In the genomic region with DNA sequence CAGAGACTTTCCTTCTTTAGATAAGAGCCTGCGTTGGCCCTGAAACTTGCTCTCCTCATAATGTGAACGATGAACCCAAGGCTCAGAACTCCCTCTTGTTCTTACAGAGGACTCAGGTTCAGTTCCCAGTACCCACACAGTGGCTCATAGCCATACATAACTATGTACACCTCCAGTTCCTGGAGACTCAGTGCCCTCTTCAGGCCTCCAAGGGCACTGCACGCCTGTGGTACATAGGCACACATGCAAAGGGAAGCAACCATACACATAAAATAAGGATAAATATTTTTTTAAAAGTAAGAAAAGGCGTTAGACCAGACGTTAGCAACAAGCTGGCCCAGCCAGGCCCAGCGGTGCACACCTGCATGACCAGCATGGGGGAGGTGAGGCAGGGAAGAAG, we compare ENCODE assay signal across 20 mouse cellular contexts. TPM values are rescaled to one million over a fixed set of nuclear protein-coding genes. Genes with fewer than 3 reads are reported as not detected.
A peak's percentile ranks its signal among the peaks of the same experiment; 100 is the strongest.
DNase-seq lines count a peak whose midpoint lies in the region; ATAC-seq and TF ChIP-seq lines count a peak whose summit lies in the region.
"Had no signal": no experiment of that assay in that cellular context is flagged by ENCODE, and none has a peak within 500 bp of the region (broad histone marks: within the 10 kb centered on the region; RNA-seq: fewer than 3 reads in every experiment).

No protein-coding gene starts in this region.

- TF ChIP-seq EP300 in liver, postnatal 0 days (IDR thresholded peaks at IDR 0.05; ENCODE audit: low read depth), result no peak

- TF ChIP-seq CTCF in intestine, postnatal 0 days (IDR thresholded peaks at IDR 0.05; ENCODE audit: low read depth), result peak; percentile 43
- TF ChIP-seq CTCF in midbrain, postnatal 0 days (IDR thresholded peaks at IDR 0.05), result peak; percentile 45
- peak; percentile 58 for TF ChIP-seq CTCF in liver, postnatal 0 days (IDR thresholded peaks at IDR 0.05; ENCODE audit: low read depth)

- DNase-seq in midbrain, postnatal 0 days (ENCODE audit: low spot score), result no peak
- peak; percentile 39 for DNase-seq in ES-CJ7 (ENCODE audit: low read depth, low spot score)
- no peak for DNase-seq in liver, postnatal 0 days
- no peak for DNase-seq in cerebellum, adult 9-10 months
- DNase-seq in spleen, postnatal 4 days (ENCODE audit: low spot score in 2 of 2), result no peak
- DNase-seq: cerebellum, adult 11 months; gastrocnemius, postnatal 10 days; heart, postnatal 4 days; lung, postnatal 14 days; spleen, adult 18-20 months had no signal

- no peak overlapping the region for H3K9ac ChIP-seq in intestine, postnatal 0 days (ENCODE audit: low read depth, low read length)
- H3K9ac ChIP-seq in intestine, embryonic 15.5 days, result no peak overlapping the region
- H3K9ac ChIP-seq in midbrain, postnatal 0 days (replicated peaks; ENCODE audit: low read length, poor library complexity, severe bottlenecking), result no peak overlapping the region
- no peak overlapping the region for H3K9ac ChIP-seq in midbrain, embryonic 15.5 days
- H3K9ac ChIP-seq in liver, postnatal 0 days (replicated peaks), result no peak overlapping the region
- H3K9ac ChIP-seq: forebrain, embryonic 15.5 days; limb, embryonic 12.5 days; midbrain, embryonic 13.5 days had no signal

- peaks cover 34% of the 10 kb centered on the region for H3K36me3 ChIP-seq in intestine, postnatal 0 days (ENCODE audit: control insufficient read depth, insufficient read depth)
- peaks cover 12% of the 10 kb centered on the region for H3K36me3 ChIP-seq in intestine, embryonic 15.5 days
- peaks cover 35% of the 10 kb centered on the region for H3K36me3 ChIP-seq in midbrain, postnatal 0 days (ENCODE audit: insufficient read depth, low read length)
- peaks cover 11% of the 10 kb centered on the region; the same call in 1 of the 2 replicates for H3K36me3 ChIP-seq in midbrain, embryonic 15.5 days (replicated peaks)
- peaks cover 46% of the 10 kb centered on the region for H3K36me3 ChIP-seq in liver, postnatal 0 days (replicated peaks; ENCODE audit: insufficient read depth, low read length)

- H3K4me1 ChIP-seq in intestine, postnatal 0 days (replicated peaks; ENCODE audit: control insufficient read depth, insufficient read depth, low read length), result no peaks in the 10 kb centered on the region
- no peaks in the 10 kb centered on the region; the same call in 1 of the 2 replicates for H3K4me1 ChIP-seq in intestine, embryonic 15.5 days (replicated peaks)
- H3K4me1 ChIP-seq in midbrain, postnatal 0 days (ENCODE audit: insufficient read depth, low read length), result no peaks in the 10 kb centered on the region
- H3K4me1 ChIP-seq in midbrain, embryonic 15.5 days, result no peaks in the 10 kb centered on the region
- H3K4me1 ChIP-seq in liver, postnatal 0 days (ENCODE audit: insufficient read depth), result no peaks in the 10 kb centered on the region
- H3K4me1 ChIP-seq: forebrain, embryonic 15.5 days; limb, embryonic 12.5 days; midbrain, embryonic 13.5 days had no signal

- H3K27me3 ChIP-seq in intestine, postnatal 0 days (replicated peaks; ENCODE audit: control insufficient read depth, insufficient read depth, low read length), result no peaks in the 10 kb centered on the region
- no peaks in the 10 kb centered on the region for H3K27me3 ChIP-seq in intestine, embryonic 15.5 days (replicated peaks)
- no peaks in the 10 kb centered on the region for H3K27me3 ChIP-seq in midbrain, postnatal 0 days (ENCODE audit: insufficient read depth, low read length)
- no peaks in the 10 kb centered on the region for H3K27me3 ChIP-seq in midbrain, embryonic 15.5 days (replicated peaks)
- H3K27me3 ChIP-seq in liver, postnatal 0 days (ENCODE audit: insufficient read depth, low read length), result no peaks in the 10 kb centered on the region
- H3K27me3 ChIP-seq: forebrain, embryonic 15.5 days; limb, embryonic 12.5 days; midbrain, embryonic 13.5 days had no signal

- ATAC-seq in intestine, postnatal 0 days, result no peak
- ATAC-seq in intestine, embryonic 15.5 days, result no peak
- no peak for ATAC-seq in midbrain, postnatal 0 days (ENCODE audit: low FRiP score)
- no peak for ATAC-seq in midbrain, embryonic 15.5 days (replicated peaks)
- no peak for ATAC-seq in liver, postnatal 0 days
- ATAC-seq: forebrain, embryonic 15.5 days; intestine, embryonic 16.5 days; midbrain, embryonic 13.5 days had no signal

- no peak overlapping the region for H3K27ac ChIP-seq in intestine, postnatal 0 days (ENCODE audit: low read depth, low read length)
- no peak overlapping the region for H3K27ac ChIP-seq in intestine, embryonic 15.5 days
- H3K27ac ChIP-seq in midbrain, postnatal 0 days (ENCODE audit: low read depth, low read length), result no peak overlapping the region
- H3K27ac ChIP-seq in midbrain, embryonic 15.5 days, result no peak overlapping the region
- H3K27ac ChIP-seq in liver, postnatal 0 days (ENCODE audit: low read depth), result no peak overlapping the region
- H3K27ac ChIP-seq: forebrain, embryonic 15.5 days; heart, embryonic 10.5 days; limb, embryonic 12.5 days; midbrain, embryonic 13.5 days had no signal

- H3K4me2 ChIP-seq in intestine, postnatal 0 days (replicated peaks; ENCODE audit: low read depth), result no peak overlapping the region
- H3K4me2 ChIP-seq in intestine, embryonic 15.5 days (replicated peaks), result no peak overlapping the region
- no peak overlapping the region for H3K4me2 ChIP-seq in midbrain, postnatal 0 days (ENCODE audit: low read depth, low read length, poor library complexity, severe bottlenecking)
- H3K4me2 ChIP-seq in midbrain, embryonic 15.5 days, result no peak overlapping the region
- H3K4me2 ChIP-seq in liver, postnatal 0 days (ENCODE audit: low read depth, low read length), result no peak overlapping the region
- H3K4me2 ChIP-seq: forebrain, embryonic 15.5 days; limb, embryonic 12.5 days; midbrain, embryonic 13.5 days had no signal

- 86% methylated on average over 6 of the region's 6 CpGs for WGBS in intestine, postnatal 0 days
- WGBS in intestine, embryonic 15.5 days, result 93% methylated on average over 6 of the region's 6 CpGs
- WGBS in midbrain, postnatal 0 days, result 97% methylated on average over 6 of the region's 6 CpGs
- WGBS in midbrain, embryonic 15.5 days, result 95% methylated on average over 6 of the region's 6 CpGs
- WGBS in liver, postnatal 0 days (ENCODE audit: insufficient replicate concordance), result 89% methylated on average over 6 of the region's 6 CpGs

- H3K9me3 ChIP-seq in intestine, postnatal 0 days (ENCODE audit: control insufficient read depth), result no peaks in the 10 kb centered on the region
- no peaks in the 10 kb centered on the region for H3K9me3 ChIP-seq in intestine, embryonic 15.5 days
- H3K9me3 ChIP-seq in midbrain, postnatal 0 days (ENCODE audit: low read length), result no peaks in the 10 kb centered on the region
- H3K9me3 ChIP-seq in midbrain, embryonic 15.5 days, result no peaks in the 10 kb centered on the region
- H3K9me3 ChIP-seq in liver, postnatal 0 days (ENCODE audit: low read length), result no peaks in the 10 kb centered on the region
- H3K9me3 ChIP-seq: forebrain, embryonic 15.5 days; G1E; heart, embryonic 10.5 days; limb, embryonic 12.5 days; midbrain, embryonic 13.5 days had no signal

- no peak overlapping the region for H3K4me3 ChIP-seq in intestine, postnatal 0 days (ENCODE audit: low read depth, low read length)
- H3K4me3 ChIP-seq in intestine, embryonic 15.5 days (replicated peaks), result no peak overlapping the region
- no peak overlapping the region for H3K4me3 ChIP-seq in midbrain, postnatal 0 days (ENCODE audit: low read depth, low read length)
- no peak overlapping the region for H3K4me3 ChIP-seq in midbrain, embryonic 15.5 days
- H3K4me3 ChIP-seq in liver, postnatal 0 days (ENCODE audit: low read depth, low read length), result no peak overlapping the region
- H3K4me3 ChIP-seq: forebrain, embryonic 15.5 days; heart, embryonic 10.5 days; limb, embryonic 12.5 days; midbrain, embryonic 13.5 days had no signal

RNA-seq across cellular contexts. Expression of gene Zcchc17, which starts 10.1 kb away (rescaled TPM):
- polyA plus RNA-seq in intestine, postnatal 0 days (2015; fragmentation: Nextera tagmentation; extraction: Ambion mirVana), result 46.4 and 49.2 TPM in 2 replicates
- 60.8 and 66.4 TPM in 2 replicates for polyA plus RNA-seq in intestine, embryonic 15.5 days (2015; fragmentation: Nextera tagmentation; extraction: Ambion mirVana)
- 27.7 and 38.3 TPM in 2 replicates for total RNA-seq in midbrain, postnatal 0 days (2014; rRNA removed)
- 102 TPM in 2 replicates for polyA plus RNA-seq in midbrain, postnatal 0 days (2015; fragmentation: Nextera tagmentation; extraction: Ambion mirVana)
- polyA plus RNA-seq in midbrain, embryonic 15.5 days (2015; fragmentation: Nextera tagmentation; extraction: Ambion mirVana), result 83.5 and 84.1 TPM in 2 replicates
- 26.3 and 27.5 TPM in 2 replicates for polyA plus RNA-seq in liver, postnatal 0 days (2015; fragmentation: Nextera tagmentation; extraction: Ambion mirVana)

RNA-seq across cellular contexts. Expression of gene Snrnp40, which starts 10.3 kb away (rescaled TPM):
- 44.3 and 46.1 TPM in 2 replicates for polyA plus RNA-seq in intestine, postnatal 0 days (2015; fragmentation: Nextera tagmentation; extraction: Ambion mirVana)
- polyA plus RNA-seq in intestine, embryonic 15.5 days (2015; fragmentation: Nextera tagmentation; extraction: Ambion mirVana), result 132 and 139 TPM in 2 replicates
- total RNA-seq in midbrain, postnatal 0 days (2014; rRNA removed), result 57.6 and 70.2 TPM in 2 replicates
- polyA plus RNA-seq in midbrain, postnatal 0 days (2015; fragmentation: Nextera tagmentation; extraction: Ambion mirVana), result 75.5 and 76.8 TPM in 2 replicates
- polyA plus RNA-seq in midbrain, embryonic 15.5 days (2015; fragmentation: Nextera tagmentation; extraction: Ambion mirVana), result 106 and 110 TPM in 2 replicates
- polyA plus RNA-seq in liver, postnatal 0 days (2015; fragmentation: Nextera tagmentation; extraction: Ambion mirVana), result 37.7 and 39.9 TPM in 2 replicates

RNA-seq across cellular contexts. Expression of gene Gm10570, which starts 41.2 kb away (rescaled TPM):
- not detected in 2 replicates for polyA plus RNA-seq in intestine, postnatal 0 days (2015; fragmentation: Nextera tagmentation; extraction: Ambion mirVana)
- not detected in 2 replicates for polyA plus RNA-seq in intestine, embryonic 15.5 days (2015; fragmentation: Nextera tagmentation; extraction: Ambion mirVana)
- total RNA-seq in midbrain, postnatal 0 days (2014; rRNA removed), result 2.1 TPM in 1 of 2 replicates, not detected in the other
- 1.5 and 1.9 TPM in 2 replicates for polyA plus RNA-seq in midbrain, postnatal 0 days (2015; fragmentation: Nextera tagmentation; extraction: Ambion mirVana)
- polyA plus RNA-seq in midbrain, embryonic 15.5 days (2015; fragmentation: Nextera tagmentation; extraction: Ambion mirVana), result 1.0 and 1.4 TPM in 2 replicates
- not detected in 2 replicates for polyA plus RNA-seq in liver, postnatal 0 days (2015; fragmentation: Nextera tagmentation; extraction: Ambion mirVana)
- total RNA-seq: adrenal gland, postnatal 4 days; G1E; gastrocnemius, postnatal 10 days had no signal
- polyA plus RNA-seq: G1E; intestine, embryonic 16.5 days; limb, embryonic 12.5 days had no signal

RNA-seq across cellular contexts. Expression of gene Fabp3, which starts 41.3 kb away (rescaled TPM):
- 5.0 and 7.1 TPM in 2 replicates for polyA plus RNA-seq in intestine, postnatal 0 days (2015; fragmentation: Nextera tagmentation; extraction: Ambion mirVana)
- 5.4 and 6.1 TPM in 2 replicates for polyA plus RNA-seq in intestine, embryonic 15.5 days (2015; fragmentation: Nextera tagmentation; extraction: Ambion mirVana)
- 143 and 179 TPM in 2 replicates for total RNA-seq in midbrain, postnatal 0 days (2014; rRNA removed)
- polyA plus RNA-seq in midbrain, postnatal 0 days (2015; fragmentation: Nextera tagmentation; extraction: Ambion mirVana), result 394 and 409 TPM in 2 replicates
- polyA plus RNA-seq in midbrain, embryonic 15.5 days (2015; fragmentation: Nextera tagmentation; extraction: Ambion mirVana), result 216 and 230 TPM in 2 replicates
- 1.3 and 26.0 TPM in 2 replicates for polyA plus RNA-seq in liver, postnatal 0 days (2015; fragmentation: Nextera tagmentation; extraction: Ambion mirVana)
- total RNA-seq: G1E had no signal
- polyA plus RNA-seq: G1E had no signal
